Mouse (Mus musculus): ENCODE measurements around the gene Abcb9. TPM values are rescaled to one million over a fixed set of nuclear protein-coding genes. Genes with fewer than 3 reads are reported as not detected.

The Abcb9 gene
- polyA plus RNA-seq (2017; shearing (Covaris generic)): 118 TPM

GRCm38 (mm10) chr5:124095596-124096232 is at the start of gene Abcb9:
Gene Abcb9, minus strand, starts transcription at chr5:124095798.

GRCm38 (mm10) chr5:124115990-124116845 is 20.6 kb upstream of the Abcb9 start, which contains the start of gene Arl6ip4:
Gene Arl6ip4, plus strand, starts transcription at chr5:124116089.

GRCm38 (mm10) chr5:124111742-124112497 is 16.3 kb upstream of the Abcb9 start, which contains the start of gene Ogfod2:
Gene Ogfod2, plus strand, starts transcription at chr5:124112297.

GRCm38 (mm10) chr5:124032001-124032508 is 63.5 kb downstream of the Abcb9 start, which contains the start of gene Vps37b:
Gene Vps37b, minus strand, starts transcription at chr5:124032270.

Other genes starting within 250 kb of the Abcb9 start
- not detected for gene Hcar2, start 230.3 kb downstream of the Abcb9 start, polyA plus RNA-seq (2017; shearing (Covaris generic))
- not detected for gene Hcar1, start 215.8 kb downstream of the Abcb9 start, polyA plus RNA-seq (2017; shearing (Covaris generic))
- 46.2 TPM for gene Denr, start 188.6 kb downstream of the Abcb9 start, polyA plus RNA-seq (2017; shearing (Covaris generic))
- 5.9 TPM for gene Gm43518, start 168.4 kb downstream of the Abcb9 start, polyA plus RNA-seq (2017; shearing (Covaris generic))
- 2.9 TPM for gene Ccdc62, start 165.1 kb downstream of the Abcb9 start, polyA plus RNA-seq (2017; shearing (Covaris generic))
- gene Hip1r, start 122.2 kb downstream of the Abcb9 start, polyA plus RNA-seq (2017; shearing (Covaris generic)): 25.9 TPM
- gene Vps37b, start 63.5 kb downstream of the Abcb9 start, polyA plus RNA-seq (2017; shearing (Covaris generic)): 5,913 TPM
- gene Ogfod2, start 16.5 kb upstream of the Abcb9 start, polyA plus RNA-seq (2017; shearing (Covaris generic)): 53.4 TPM
- gene Arl6ip4, start 20.3 kb upstream of the Abcb9 start, polyA plus RNA-seq (2017; shearing (Covaris generic)): 50.7 TPM
- 17.8 TPM for gene Pitpnm2, start 154.0 kb upstream of the Abcb9 start, polyA plus RNA-seq (2017; shearing (Covaris generic))
- gene Mphosph9, start 232.2 kb upstream of the Abcb9 start, polyA plus RNA-seq (2017; shearing (Covaris generic)): 31.2 TPM
- 2.8 TPM for gene 2810006K23Rik, start 232.3 kb upstream of the Abcb9 start, polyA plus RNA-seq (2017; shearing (Covaris generic))